Mouse (Mus musculus): ENCODE results near the gene Pla2g15. TPM values are rescaled to one million over a fixed set of nuclear protein-coding genes. Genes with fewer than 3 reads are reported as not detected.

Gene Pla2g15
- 14.1 TPM for polyA plus RNA-seq (2017; shearing (Covaris generic))

GRCm38 (mm10) chr8:106149801-106150652 is at the start of gene Pla2g15:
TSS of gene Pla2g15 (plus strand) at chr8:106150399.

DNA sequence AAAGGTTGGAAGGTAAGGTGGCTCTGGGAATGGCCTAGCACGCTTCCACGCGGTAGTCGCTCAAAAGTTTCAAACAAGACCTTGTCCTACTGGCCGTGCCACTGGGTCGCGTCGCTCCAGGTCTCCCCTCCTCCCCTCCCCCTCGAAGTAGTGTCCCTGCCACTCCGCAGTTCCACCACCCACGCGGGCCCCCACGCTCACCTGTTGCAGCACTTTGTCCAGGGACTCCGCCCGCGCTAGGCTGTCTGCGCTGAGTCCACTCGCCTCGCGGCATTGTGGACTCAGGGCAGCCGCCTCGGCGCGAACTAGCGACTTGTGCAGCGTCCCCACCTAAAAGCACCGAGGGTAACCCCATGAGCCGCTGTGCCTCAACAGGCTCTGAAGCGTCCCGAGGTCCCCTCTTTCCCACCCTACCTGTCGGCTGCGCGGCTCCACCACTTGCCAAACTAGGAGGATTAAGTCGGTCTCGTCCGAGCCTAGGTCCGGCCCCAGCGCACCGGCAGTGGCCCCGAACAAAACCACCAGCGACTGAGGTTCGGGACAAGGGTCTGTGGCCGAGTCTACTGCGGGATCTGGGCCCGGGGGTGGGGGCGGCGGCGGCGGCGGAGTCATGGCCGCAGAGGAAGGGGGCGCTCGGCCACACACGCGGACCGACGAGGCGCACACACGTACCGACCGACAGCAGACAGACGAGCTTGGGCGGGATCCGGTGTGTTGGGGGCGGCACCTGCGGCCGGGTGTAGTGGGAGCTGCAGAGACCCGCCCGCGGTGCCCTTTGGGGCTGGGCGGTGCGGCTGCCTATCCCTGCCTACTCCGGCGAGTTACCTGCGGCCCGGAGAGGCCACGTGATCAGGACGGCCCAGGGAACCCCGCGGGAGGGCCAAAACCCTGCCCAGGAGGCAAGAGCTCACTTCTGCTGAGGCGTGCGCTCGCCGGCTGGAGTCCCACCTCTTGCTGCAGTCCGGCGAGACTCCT is 13.8 kb upstream of the Pla2g15 start, which contains the start of gene Esrp2:
Gene Esrp2 (minus strand): TSS at position 819 of the 975 bp plus-strand sequence.

GRCm38 (mm10) chr8:106168356-106169016 is 18.3 kb downstream of the Pla2g15 start, which contains the start of gene Slc7a6:
TSS of gene Slc7a6 (plus strand) at chr8:106168857.

DNA sequence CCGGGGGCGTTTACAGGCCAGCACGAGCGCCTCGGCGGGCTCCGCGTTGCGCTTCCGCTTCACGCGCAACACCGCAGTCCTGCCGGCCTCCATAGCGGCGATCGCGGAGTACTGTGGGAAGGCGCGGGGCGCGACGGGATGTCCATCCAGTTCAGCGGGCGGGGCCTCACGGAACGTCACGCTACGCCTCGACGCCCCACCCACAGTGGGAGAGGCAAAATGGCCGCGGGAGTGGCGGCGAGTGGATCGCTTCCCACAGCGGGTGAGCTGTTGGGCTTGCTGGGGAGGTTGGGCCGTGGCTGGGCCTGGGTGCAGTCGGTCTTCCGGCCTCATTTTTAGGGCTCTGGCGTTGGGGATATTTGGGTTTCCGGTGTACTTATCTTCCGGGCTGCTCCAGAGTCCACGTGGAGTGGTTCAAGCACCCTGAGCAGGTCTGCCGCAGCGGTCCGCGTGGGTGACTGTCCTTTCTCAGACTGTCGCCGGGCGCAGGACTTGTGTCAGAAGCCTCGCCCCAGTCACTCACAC is 60.7 kb downstream of the Pla2g15 start, which contains the start of the genes Slc7a6os and Prmt7:
Gene Slc7a6os (minus strand): TSS at position 115 of the 525 bp plus-strand sequence.
Gene Prmt7 (plus strand): TSS at position 116 of the 525 bp plus-strand sequence.

Other genes with a start within 250 kb of the Pla2g15 start
- 38.1 TPM for gene Pskh1, start 250.0 kb upstream of the Pla2g15 start, polyA plus RNA-seq (2017; shearing (Covaris generic))
- gene Ctrl, start 216.5 kb upstream of the Pla2g15 start, polyA plus RNA-seq (2017; shearing (Covaris generic)) = 1.9 TPM
- gene Psmb10, start 212.0 kb upstream of the Pla2g15 start, polyA plus RNA-seq (2017; shearing (Covaris generic)) = 505 TPM
- 0.59 TPM for gene Lcat, start 207.0 kb upstream of the Pla2g15 start, polyA plus RNA-seq (2017; shearing (Covaris generic))
- 20.9 TPM for gene Slc12a4, start 184.3 kb upstream of the Pla2g15 start, polyA plus RNA-seq (2017; shearing (Covaris generic))
- not detected for gene Dpep3, start 171.0 kb upstream of the Pla2g15 start, polyA plus RNA-seq (2017; shearing (Covaris generic))
- gene Dus2, start 159.1 kb upstream of the Pla2g15 start, polyA plus RNA-seq (2017; shearing (Covaris generic)) = 31.4 TPM
- gene Dpep2nb, start 144.4 kb upstream of the Pla2g15 start, polyA plus RNA-seq (2017; shearing (Covaris generic)) = 0.43 TPM
- gene Ddx28, start 138.5 kb upstream of the Pla2g15 start, polyA plus RNA-seq (2017; shearing (Covaris generic)) = 10.8 TPM
- gene Nfatc3, start 91.6 kb upstream of the Pla2g15 start, polyA plus RNA-seq (2017; shearing (Covaris generic)) = 63.7 TPM
- gene Esrp2, start 13.4 kb upstream of the Pla2g15 start, polyA plus RNA-seq (2017; shearing (Covaris generic)) = 1.7 TPM
- 46.5 TPM for gene Slc7a6, start 18.5 kb downstream of the Pla2g15 start, polyA plus RNA-seq (2017; shearing (Covaris generic))
- gene Slc7a6os, start 60.5 kb downstream of the Pla2g15 start, polyA plus RNA-seq (2017; shearing (Covaris generic)) = 47.3 TPM
- gene Prmt7, start 60.5 kb downstream of the Pla2g15 start, polyA plus RNA-seq (2017; shearing (Covaris generic)) = 48.2 TPM
- gene Smpd3, start 187.6 kb downstream of the Pla2g15 start, polyA plus RNA-seq (2017; shearing (Covaris generic)) = not detected

All from inflammation-experienced regulatory T-cells, adult 16 weeks (primary cell).